Comparison of ENCODE assay signal across 8 mouse cellular contexts in the genomic region with DNA sequence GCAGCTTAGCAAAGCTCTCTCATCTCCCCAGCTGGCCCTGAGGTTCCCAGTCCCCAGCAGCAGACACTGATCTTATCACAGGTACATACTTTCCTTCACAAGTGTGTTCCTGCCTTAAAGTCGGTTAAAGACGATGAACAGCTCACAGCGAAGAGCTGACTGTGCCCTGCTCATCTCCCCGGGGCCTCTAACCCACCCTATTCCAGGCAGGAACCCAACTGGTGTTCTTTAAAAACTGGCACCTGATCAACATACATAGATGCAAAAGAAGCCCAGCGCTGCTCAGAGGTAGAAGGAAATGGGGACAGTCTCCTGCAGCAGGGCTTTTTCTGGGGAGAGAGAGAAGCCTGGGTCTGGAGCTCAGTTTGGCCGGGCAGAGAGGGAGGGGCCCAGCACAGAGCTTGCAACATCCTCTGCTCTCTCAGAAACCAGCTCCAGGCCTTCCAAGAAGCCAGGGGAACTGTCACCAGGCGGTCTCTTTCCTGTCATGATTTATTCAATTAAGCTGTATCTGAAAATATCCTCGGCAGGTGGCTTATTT. TPM values are rescaled to one million over a fixed set of nuclear protein-coding genes. Genes with fewer than 3 reads are reported as not detected.
DNase-seq lines count a peak whose midpoint lies in the region; ATAC-seq and TF ChIP-seq lines count a peak whose summit lies in the region.

No protein-coding gene starts in this region.

- no peak for TF ChIP-seq CTCF in kidney, postnatal 0 days (IDR thresholded peaks at IDR 0.05; ENCODE audit: low read depth)

- DNase-seq in adrenal gland, adult (ENCODE audit: inconsistent age in 2 of 2, low spot score in 1 of 2) = peak; percentile 39 to 70
- DNase-seq in adrenal gland, adult 18-20 months (ENCODE audit: low spot score in 2 of 2) = no peak
- no peak for DNase-seq in limb, embryonic 10.5 days (ENCODE audit: low spot score)
- peak; percentile 68 for DNase-seq in kidney, postnatal 0 days (ENCODE audit: low spot score)
- peak; percentile 59 to 67 for DNase-seq in thymus, postnatal 10 days (ENCODE audit: low spot score in 2 of 2)
- no peak for DNase-seq in spleen, postnatal 4 days (ENCODE audit: low spot score in 2 of 2)

- no peaks in the 10 kb centered on the region for H3K27me3 ChIP-seq in limb, embryonic 15.5 days
- 0 out of 2 replicates have a peak, but pooled peaks cover 3% of the 10 kb centered on the region for H3K27me3 ChIP-seq in limb, embryonic 10.5 days (ENCODE audit: low read depth, poor library complexity, severe bottlenecking)
- no peaks in the 10 kb centered on the region for H3K27me3 ChIP-seq in kidney, postnatal 0 days (ENCODE audit: insufficient read depth, low read length)

- 0 out of 2 replicates have a peak overlapping the region, but pooled peaks have one; percentile 14 for H3K9ac ChIP-seq in limb, embryonic 15.5 days
- H3K9ac ChIP-seq in kidney, postnatal 0 days (ENCODE audit: low read depth, low read length) = no peak overlapping the region

- H3K4me1 ChIP-seq in limb, embryonic 15.5 days = no peaks in the 10 kb centered on the region; the same call in 1 of the 2 replicates
- H3K4me1 ChIP-seq in limb, embryonic 10.5 days = 0 out of 2 replicates have a peak, but pooled peaks cover 9% of the 10 kb centered on the region
- no peaks in the 10 kb centered on the region for H3K4me1 ChIP-seq in kidney, postnatal 0 days (replicated peaks; ENCODE audit: insufficient read depth, low read length)

- no peak overlapping the region for H3K27ac ChIP-seq in limb, embryonic 15.5 days
- no peak overlapping the region for H3K27ac ChIP-seq in limb, embryonic 10.5 days
- H3K27ac ChIP-seq in kidney, postnatal 0 days = no peak overlapping the region

- H3K36me3 ChIP-seq in limb, embryonic 15.5 days = no peaks in the 10 kb centered on the region
- H3K36me3 ChIP-seq in limb, embryonic 10.5 days = no peaks in the 10 kb centered on the region
- H3K36me3 ChIP-seq in kidney, postnatal 0 days (ENCODE audit: insufficient read depth, low read length) = no peaks in the 10 kb centered on the region

- H3K9me3 ChIP-seq in limb, embryonic 15.5 days = no peaks in the 10 kb centered on the region
- H3K9me3 ChIP-seq in limb, embryonic 10.5 days (replicated peaks) = no peaks in the 10 kb centered on the region
- H3K9me3 ChIP-seq in kidney, postnatal 0 days (replicated peaks; ENCODE audit: low read length) = no peaks in the 10 kb centered on the region

- no peak overlapping the region for H3K4me2 ChIP-seq in limb, embryonic 15.5 days
- no peak overlapping the region for H3K4me2 ChIP-seq in kidney, postnatal 0 days (ENCODE audit: low read length)

- 28% methylated on average over 8 of the region's 8 CpGs for WGBS in limb, embryonic 15.5 days
- WGBS in limb, embryonic 10.5 days = 49% methylated on average over 8 of the region's 8 CpGs
- WGBS in kidney, postnatal 0 days = 25% methylated on average over 8 of the region's 8 CpGs

- H3K4me3 ChIP-seq in limb, embryonic 15.5 days = no peak overlapping the region
- no peak overlapping the region for H3K4me3 ChIP-seq in limb, embryonic 10.5 days
- H3K4me3 ChIP-seq in kidney, postnatal 0 days (replicated peaks; ENCODE audit: low read depth, low read length) = no peak overlapping the region

- no peak for ATAC-seq in limb, embryonic 15.5 days (ENCODE audit: insufficient number of reproducible peaks, low FRiP score, low TSS enrichment, low read depth)
- ATAC-seq in common myeloid progenitor, adult 5-6 weeks (replicated peaks; ENCODE audit: low read depth, poor library complexity, severe bottlenecking) = peak; percentile 65; the same call in 1 of the 2 replicates
- ATAC-seq in kidney, postnatal 0 days (replicated peaks; ENCODE audit: low FRiP score, low read depth) = no peak

RNA-seq across cellular contexts. Expression of a gene that starts 30.4 kb away (rescaled TPM):
- 10 to 100 TPM; 41.2 to 44.2 TPM for total RNA-seq in adrenal gland, adult 18-20 months (2021)
- polyA plus RNA-seq in limb, embryonic 15.5 days (2015; fragmentation: Nextera tagmentation; extraction: Ambion mirVana) = 14.0 and 18.8 TPM in 2 replicates
- 0.21 TPM in 1 of 2 replicates, not detected in the other for polyA plus RNA-seq in limb, embryonic 10.5 days (2016; fragmentation: Nextera tagmentation; extraction: Ambion mirVana)
- total RNA-seq in common myeloid progenitor, adult 5-6 weeks (2017) = 0.78 and 4.3 TPM in 2 replicates
- 9.9 and 13.6 TPM in 2 replicates for polyA plus RNA-seq in kidney, postnatal 0 days (2015; fragmentation: Nextera tagmentation; extraction: Ambion mirVana)

RNA-seq across cellular contexts. Expression of a gene that starts 54.0 kb away (rescaled TPM):
- total RNA-seq in adrenal gland, adult 18-20 months (2021) = 10 to 100 TPM; 36.4 to 40.9 TPM
- polyA plus RNA-seq in limb, embryonic 15.5 days (2015; fragmentation: Nextera tagmentation; extraction: Ambion mirVana) = 22.5 and 41.2 TPM in 2 replicates
- 8.9 and 10.7 TPM in 2 replicates for polyA plus RNA-seq in limb, embryonic 10.5 days (2016; fragmentation: Nextera tagmentation; extraction: Ambion mirVana)
- 3.8 and 5.0 TPM in 2 replicates for total RNA-seq in common myeloid progenitor, adult 5-6 weeks (2017)
- 62.9 and 72.1 TPM in 2 replicates for polyA plus RNA-seq in kidney, postnatal 0 days (2015; fragmentation: Nextera tagmentation; extraction: Ambion mirVana)

Comparison
In these comparisons a context has a peak if more than half of its experiments do, and no peak if none do; other contexts are left out.
1. DNase-seq: peak in adrenal gland, adult (2 of 2), kidney, postnatal 0 days (single experiment) and thymus, postnatal 10 days (2 of 2); none in adrenal gland, adult 18-20 months (0 of 2), limb, embryonic 10.5 days (single experiment) and spleen, postnatal 4 days (0 of 2).